Mouse (Mus musculus) stomach, postnatal 0 days (tissue): Measurements from ENCODE around the gene Slc25a43. TPM values are rescaled to one million over a fixed set of nuclear protein-coding genes. Genes with fewer than 3 reads are reported as not detected.

Experiments
- ATAC-seq: fragments of 200-750 bp; cut with Nextera tagmentation; 2 replicates; pipeline ENCODE4 v1.8.0; 2017; ENCODE audit not compliant: low FRiP score, low TSS enrichment
- DNase-seq: peaks from one replicate; pipeline ENCODE4 v3.0.0-alpha.2; 2016; ENCODE audit warnings: low spot score
- H3K27ac ChIP-seq: fragments of 300-500 bp; sonication (generic); replicated peaks from 2 replicates; pipeline ENCODE4 v1.5.1; 2014; ENCODE audit warnings: mild to moderate bottlenecking, control low read depth
- H3K27me3 ChIP-seq: fragments of 300-500 bp; sonication (generic); 2 replicates; pipeline ENCODE4 v1.6.1; 2014; ENCODE audit warnings: low read length; ENCODE audit not compliant: control insufficient read depth, insufficient read depth
- H3K36me3 ChIP-seq: fragments of 300-500 bp; sonication (generic); 2 replicates; pipeline ENCODE4 v1.6.1; 2014; ENCODE audit warnings: low read length, mixed read lengths; ENCODE audit not compliant: control insufficient read depth, insufficient read depth
- H3K4me1 ChIP-seq: fragments of 300-500 bp; sonication (generic); replicated peaks from 2 replicates; pipeline ENCODE4 v1.6.1; 2014; ENCODE audit warnings: antibody characterized with exemption; ENCODE audit not compliant: control insufficient read depth, insufficient read depth
- H3K4me2 ChIP-seq: fragments of 300-500 bp; sonication (generic); replicated peaks from 2 replicates; pipeline ENCODE4 v1.6.1; 2014; ENCODE audit warnings: low read depth, mild to moderate bottlenecking, control low read depth, moderate library complexity
- H3K4me3 ChIP-seq: fragments of 300-500 bp; sonication (generic); 2 replicates; pipeline ENCODE4 v1.5.1; 2014; ENCODE audit warnings: low read depth, low read length, control low read depth
- H3K9ac ChIP-seq: fragments of 300-500 bp; sonication (generic); 2 replicates; pipeline ENCODE4 v1.6.1; 2014; ENCODE audit warnings: mild to moderate bottlenecking, low read length, control low read depth, mixed read lengths
- H3K9me3 ChIP-seq: fragments of 300-500 bp; sonication (generic); 2 replicates; pipeline ENCODE4 v1.6.1; 2016; ENCODE audit warnings: low read length; ENCODE audit not compliant: control insufficient read depth
- CTCF ChIP-seq: IDR thresholded peaks from 2 replicates; pipeline ENCODE4 v1.5.1; 2016; ENCODE audit warnings: antibody characterized with exemption, low read depth, mild to moderate bottlenecking, moderate library complexity
- EP300 ChIP-seq: optimal IDR thresholded peaks from 2 replicates; pipeline ENCODE3; 2016; ENCODE audit warnings: antibody characterized with exemption
- WGBS: fragments of 180-500 bp; shearing (Covaris S2); extraction: QIAGEN DNeasy Blood & Tissue Kit; methylation state at CpG from one replicate; pipeline ENCODE4 v1.1.7; 2014; 5-methylcytosine and 5-hydroxymethylcytosine counted together
- polyA plus RNA-seq: library from polyadenylated mRNA; unstranded; fragments of >200 nt; fragmentation: Nextera tagmentation; extraction: Ambion mirVana; gene quantifications from 2 replicates; pipeline ENCODE4 v1.2.1, GENCODE M21; 2015

The Slc25a43 gene
- polyA plus RNA-seq: 1.4 and 1.6 TPM in 2 replicates

DNA sequence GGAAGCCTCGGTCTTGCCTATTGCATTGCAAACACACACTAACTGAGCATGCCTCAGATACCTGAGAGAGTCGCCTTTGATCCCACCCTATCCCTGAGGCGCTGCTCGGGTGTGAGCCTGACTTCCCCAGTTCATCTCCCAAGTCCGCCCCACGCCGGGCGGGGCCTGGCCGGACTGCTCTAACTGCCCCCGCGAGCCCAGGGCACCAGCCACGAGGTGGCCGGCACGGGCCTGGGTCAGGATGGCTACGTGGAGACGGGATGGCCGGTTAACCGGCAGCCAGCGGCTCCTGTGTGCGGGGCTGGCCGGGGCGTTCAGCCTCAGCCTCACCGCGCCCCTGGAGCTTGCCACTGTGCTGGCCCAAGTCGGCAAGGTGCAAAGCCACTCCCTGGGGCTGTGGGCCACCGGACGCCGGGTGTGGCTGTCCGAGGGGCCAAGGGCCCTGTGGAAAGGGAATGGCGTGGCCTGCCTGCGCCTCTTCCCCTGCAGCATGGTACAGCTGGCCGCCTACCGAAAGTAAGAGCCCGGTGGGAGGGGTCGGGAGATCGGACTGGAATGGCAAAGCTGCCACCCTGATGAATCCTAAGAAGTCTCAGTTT is at the start of gene Slc25a43:
TSS of gene Slc25a43 (plus strand) at position 157 of the 599 bp plus-strand sequence.
- ATAC-seq (peak; percentile 53; the same call in 1 of the 2 replicates), DNase-seq (peak; percentile 29)
- Histone ChIP-seq H3K4me3 (peak within 1 kb of the TSS; percentile 32), H3K4me2 (peak within 1 kb of the TSS; percentile 64), H3K4me1 (no peaks in the 10 kb centered on the region), H3K9ac (peak within 1 kb of the TSS; percentile 63), H3K27me3 (no peaks in the 10 kb centered on the region), H3K9me3 (no peaks in the 10 kb centered on the region), H3K27ac (no peak within 1 kb of the TSS), H3K36me3 (no peaks in the 10 kb centered on the region)
- WGBS: 34% methylated on average over 36 of the region's 36 CpGs
- TF ChIP-seq EP300: no peak

GRCm38 (mm10) chrX:36740124-36740951 is 3.1 kb upstream of the Slc25a43 start:
- no peak for ATAC-seq
- 62% methylated on average over 13 of the region's 13 CpGs for WGBS
- H3K4me1 ChIP-seq: no peaks in the 10 kb centered on the region

DNA sequence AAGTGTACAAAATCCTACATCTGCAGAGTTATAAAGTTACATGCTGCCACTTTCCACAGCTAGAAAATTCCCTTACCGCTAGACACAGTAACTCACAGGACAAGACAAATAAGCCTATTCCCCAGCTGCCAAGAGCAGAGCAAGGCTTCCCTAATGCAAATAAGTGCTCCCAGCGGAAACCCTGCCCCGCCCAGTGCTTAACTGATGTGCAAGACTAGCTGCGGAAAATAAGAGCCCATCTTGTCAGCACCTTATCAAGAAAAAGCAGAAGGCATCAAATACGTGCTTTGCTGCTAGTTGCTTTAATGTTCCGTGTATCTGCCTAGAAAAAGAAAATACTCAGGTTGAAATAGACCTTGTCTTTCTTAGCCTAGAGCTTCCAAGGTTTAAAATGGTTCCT is 2.2 kb upstream of the Slc25a43 start:
- no peaks in the 10 kb centered on the region for H3K27me3 ChIP-seq
- WGBS: 26% methylated on average over 6 of the region's 6 CpGs
- no peak for DNase-seq
- ATAC-seq: no peak
- TF ChIP-seq CTCF: no peak
- TF ChIP-seq EP300: no peak
- no peaks in the 10 kb centered on the region for H3K4me1 ChIP-seq
- H3K4me3 ChIP-seq: no peak overlapping the region
- no peak overlapping the region for H3K9ac ChIP-seq
- no peak overlapping the region for H3K4me2 ChIP-seq
- no peaks in the 10 kb centered on the region for H3K36me3 ChIP-seq
- H3K27ac ChIP-seq: no peak overlapping the region
- no peaks in the 10 kb centered on the region for H3K9me3 ChIP-seq

More at GRCm38 (mm10) chrX:36740124-36740951, 3.1 kb upstream of the Slc25a43 start:
- no peak for DNase-seq
- no peak for TF ChIP-seq EP300
- no peak for TF ChIP-seq CTCF
- Histone ChIP-seq H3K4me2 (no peak overlapping the region), H3K27me3 (no peaks in the 10 kb centered on the region), H3K27ac (no peak overlapping the region), H3K4me3 (no peak overlapping the region), H3K9ac (no peak overlapping the region), H3K9me3 (no peaks in the 10 kb centered on the region), H3K36me3 (no peaks in the 10 kb centered on the region)

DNA sequence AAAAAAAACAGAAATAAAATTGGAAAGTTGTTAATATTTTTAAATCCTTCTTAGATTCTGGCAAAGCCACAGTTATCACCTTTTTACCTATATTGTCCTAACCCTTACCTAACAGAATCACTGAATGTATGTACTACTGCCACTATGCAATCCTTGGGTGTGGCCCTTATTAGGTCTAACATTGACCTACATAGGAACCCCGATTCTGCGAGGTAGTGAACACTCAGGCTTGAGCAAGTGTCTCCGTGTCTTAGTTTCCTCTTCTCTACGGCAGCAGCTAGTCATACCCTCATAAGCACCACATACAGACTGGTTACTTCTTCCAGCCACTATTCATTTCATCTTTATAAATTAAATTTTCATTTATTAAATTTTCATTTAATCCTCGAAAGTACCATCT is 715 bp upstream of the Slc25a43 start:
- TF ChIP-seq CTCF (no peak), EP300 (no peak)
- H3K4me2 ChIP-seq: no peak overlapping the region
- no peaks in the 10 kb centered on the region for H3K9me3 ChIP-seq
- no peak for DNase-seq
- H3K9ac ChIP-seq: no peak overlapping the region
- no peak for ATAC-seq
- no peak overlapping the region for H3K27ac ChIP-seq
- no peak overlapping the region for H3K4me3 ChIP-seq
- H3K4me1 ChIP-seq: no peaks in the 10 kb centered on the region
- H3K27me3 ChIP-seq: no peaks in the 10 kb centered on the region
- WGBS: 88% methylated on average over 5 of the region's 5 CpGs
- no peaks in the 10 kb centered on the region for H3K36me3 ChIP-seq

DNA sequence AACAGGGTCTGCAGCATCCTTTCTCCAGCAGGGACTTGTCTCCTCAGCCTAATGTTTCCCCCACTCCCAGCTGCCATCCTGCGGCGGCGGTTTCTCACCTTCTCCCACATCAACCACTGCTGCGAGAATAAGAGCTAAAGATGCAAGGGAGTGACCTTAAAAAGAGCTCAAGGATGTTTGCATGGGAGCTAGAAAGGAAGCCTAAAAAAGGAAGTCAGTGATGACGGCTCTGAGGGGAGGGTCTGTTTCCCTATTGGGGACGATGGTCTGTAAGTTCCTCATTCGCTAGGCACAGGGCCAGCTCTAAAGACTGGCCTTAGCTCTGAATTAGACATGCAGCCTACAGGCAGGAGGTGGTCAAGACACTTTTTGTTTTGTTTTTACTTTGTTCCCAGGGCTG is 1.3 kb downstream of the Slc25a43 start:
- Histone ChIP-seq H3K9ac (no peak overlapping the region), H3K27me3 (no peaks in the 10 kb centered on the region), H3K36me3 (no peaks in the 10 kb centered on the region), H3K9me3 (no peaks in the 10 kb centered on the region), H3K27ac (no peak overlapping the region), H3K4me3 (no peak overlapping the region), H3K4me1 (no peaks in the 10 kb centered on the region), H3K4me2 (no peak overlapping the region)
- 47% methylated on average over 7 of the region's 7 CpGs for WGBS
- ATAC-seq: 0 out of 2 replicates have a peak, but pooled peaks have one; percentile 29
- DNase-seq: no peak
- TF ChIP-seq EP300 (no peak), CTCF (0 out of 2 replicates have a peak, but pooled peaks have one; percentile 12)

GRCm38 (mm10) chrX:36745333-36745732 is 1.9 kb downstream of the Slc25a43 start:
- no peak overlapping the region for H3K9ac ChIP-seq
- H3K4me2 ChIP-seq: no peak overlapping the region
- no peak for ATAC-seq
- H3K4me1 ChIP-seq: no peaks in the 10 kb centered on the region
- H3K9me3 ChIP-seq: no peaks in the 10 kb centered on the region
- H3K4me3 ChIP-seq: no peak overlapping the region
- TF ChIP-seq EP300 (no peak), CTCF (no peak)
- WGBS: 84% methylated on average over 7 of the region's 7 CpGs
- no peak for DNase-seq
- no peaks in the 10 kb centered on the region for H3K27me3 ChIP-seq
- no peak overlapping the region for H3K27ac ChIP-seq
- H3K36me3 ChIP-seq: no peaks in the 10 kb centered on the region
